Mouse (Mus musculus): Measurements from ENCODE around the gene Cars. TPM values are rescaled to one million over a fixed set of nuclear protein-coding genes. Genes with fewer than 3 reads are reported as not detected.

Gene Cars
- total and polyA plus RNA-seq, 3 experiments, result 40.8 to 73.5 TPM; not detected in 1

DNA sequence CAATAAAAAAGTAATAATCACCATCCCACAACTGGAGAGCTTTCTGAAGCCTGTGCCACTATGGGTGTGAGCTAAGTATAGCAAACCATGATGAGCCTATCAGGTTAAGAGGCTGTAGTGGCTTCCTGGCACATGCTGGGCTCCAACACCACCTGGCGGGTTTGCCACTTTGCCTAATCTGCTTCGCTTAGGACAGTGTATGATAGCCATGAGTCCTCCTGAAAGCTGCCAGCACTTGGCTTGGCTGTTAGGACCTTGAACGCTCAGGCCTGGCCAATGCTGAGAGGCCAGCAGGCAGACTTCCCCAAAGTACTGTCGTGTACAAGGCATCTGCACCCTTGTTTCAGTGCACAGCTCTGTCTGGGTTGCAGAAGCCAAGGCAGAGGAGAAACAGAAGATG is 11.9 kb downstream of the Cars start:
- DNase-seq (ENCODE audit: low read depth, low spot score), result no peak
- H3K27ac ChIP-seq (ENCODE audit: control insufficient read depth, low read depth, low read length), result no peak overlapping the region
- no peaks in the 10 kb centered on the region for H3K4me1 ChIP-seq (ENCODE audit: control insufficient read depth in 1 of 2, insufficient read depth in 2 of 2, low read length in 2 of 2)
- no peak overlapping the region for H3K9ac ChIP-seq (ENCODE audit: control insufficient read depth, low read depth, low read length, poor library complexity, severe bottlenecking)
- H3K36me3 ChIP-seq (ENCODE audit: control insufficient read depth in 1 of 2, insufficient read depth in 2 of 2, low read length in 2 of 2), result peaks cover 0 to 10% of the 10 kb centered on the region in 2 experiments; a peak in 2 of 4 replicates
- H3K79me2 ChIP-seq (ENCODE audit: control insufficient read depth, insufficient read depth, low read length, poor library complexity), result peaks cover 2% of the 10 kb centered on the region
- H3K4me3 ChIP-seq (ENCODE audit: control insufficient read depth in 1 of 2, insufficient read depth in 1 of 2, low read depth in 2 of 2, low read length in 2 of 2), result no peak overlapping the region
- TF ChIP-seq USF1 (IDR thresholded peaks at IDR 0.05; ENCODE audit: low read depth, low read length), result no peak
- no peak for TF ChIP-seq BHLHE40 (IDR thresholded peaks at IDR 0.05; ENCODE audit: borderline replicate concordance, low read depth, low read length)
- no peak for TF ChIP-seq POLR2AphosphoS2 (IDR thresholded peaks at IDR 0.05; ENCODE audit: low read length)
- no peak for TF ChIP-seq SIN3A (IDR thresholded peaks at IDR 0.05; ENCODE audit: low read length)
- H3K27me3 ChIP-seq (ENCODE audit: control insufficient read depth in 1 of 2, insufficient read depth in 2 of 2, low read length in 2 of 2), result no peaks in the 10 kb centered on the region
- no peaks in the 10 kb centered on the region for H3K9me3 ChIP-seq (replicated peaks; ENCODE audit: insufficient read depth, low read length)

DNA sequence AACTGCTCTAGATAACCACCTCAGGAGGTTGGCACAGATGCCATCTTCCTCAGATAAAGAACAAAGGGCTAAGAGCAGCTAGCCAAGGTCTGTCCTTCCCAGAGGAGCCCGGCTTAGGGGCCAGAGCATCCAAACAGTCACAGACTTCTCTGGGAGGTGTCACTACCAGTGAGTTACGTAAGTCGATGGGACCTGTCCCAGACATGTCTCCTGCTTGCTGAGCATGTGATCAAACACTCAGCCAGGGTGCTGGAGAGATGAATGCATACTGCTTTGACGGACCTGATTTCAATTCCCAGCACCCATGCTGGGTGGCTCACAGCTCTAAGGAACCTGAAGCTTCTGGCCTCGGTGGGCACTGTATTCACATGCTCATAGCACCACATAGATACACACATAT is 12.3 kb downstream of the Cars start:
- H3K79me2 ChIP-seq (ENCODE audit: control insufficient read depth, insufficient read depth, low read length, poor library complexity), result peaks cover under 1% of the 10 kb centered on the region
- H3K4me3 ChIP-seq (ENCODE audit: control insufficient read depth in 1 of 2, insufficient read depth in 1 of 2, low read depth in 2 of 2, low read length in 2 of 2), result no peak overlapping the region
- TF ChIP-seq JUND (IDR thresholded peaks at IDR 0.05; ENCODE audit: low read depth, low read length) (no peak), RCOR1 (IDR thresholded peaks at IDR 0.05; ENCODE audit: low read depth, low read length) (no peak), NELFE (IDR thresholded peaks at IDR 0.05; ENCODE audit: low read depth, low read length) (no peak), BHLHE40 (IDR thresholded peaks at IDR 0.05; ENCODE audit: borderline replicate concordance, low read depth, low read length) (no peak), MAZ (IDR thresholded peaks at IDR 0.05; ENCODE audit: low read depth, low read length) (no peak), ZMIZ1 (IDR thresholded peaks at IDR 0.05; ENCODE audit: low read depth, low read length) (no peak), GATA1 (IDR thresholded peaks at IDR 0.05; ENCODE audit: low read depth, low read length) (no peak), UBTF (IDR thresholded peaks at IDR 0.05; ENCODE audit: borderline replicate concordance, insufficient read depth, low read depth, low read length) (no peak), RAD21 (IDR thresholded peaks at IDR 0.05; ENCODE audit: low read depth, low read length) (no peak), MAFK (IDR thresholded peaks at IDR 0.05; ENCODE audit: borderline replicate concordance, low read depth, low read length) (no peak), CHD1 (IDR thresholded peaks at IDR 0.05; ENCODE audit: low read depth, low read length) (no peak), SMC3 (IDR thresholded peaks at IDR 0.05; ENCODE audit: low read depth, low read length) (no peak), MAX (IDR thresholded peaks at IDR 0.05; ENCODE audit: low read length) (no peak), EP300 (IDR thresholded peaks at IDR 0.05; ENCODE audit: low read depth in 1 of 2, low read length in 2 of 2) (no peak), GABPA (IDR thresholded peaks at IDR 0.05; ENCODE audit: low read depth, low read length) (no peak)
- H3K9me3 ChIP-seq (replicated peaks; ENCODE audit: insufficient read depth, low read length), result no peaks in the 10 kb centered on the region
- H3K36me3 ChIP-seq (ENCODE audit: control insufficient read depth in 1 of 2, insufficient read depth in 2 of 2, low read length in 2 of 2), result peaks cover 0 to 10% of the 10 kb centered on the region in 2 experiments; a peak in 2 of 4 replicates
- DNase-seq (ENCODE audit: low read depth, low spot score), result no peak
- H3K9ac ChIP-seq (ENCODE audit: control insufficient read depth, low read depth, low read length, poor library complexity, severe bottlenecking), result no peak overlapping the region
- H3K27ac ChIP-seq (ENCODE audit: control insufficient read depth, low read depth, low read length), result no peak overlapping the region
- H3K4me1 ChIP-seq (ENCODE audit: control insufficient read depth in 1 of 2, insufficient read depth in 2 of 2, low read length in 2 of 2), result no peaks in the 10 kb centered on the region
- no peaks in the 10 kb centered on the region for H3K27me3 ChIP-seq (ENCODE audit: control insufficient read depth in 1 of 2, insufficient read depth in 2 of 2, low read length in 2 of 2)
